Mouse (Mus musculus): ENCODE results near the gene Mkrn2. TPM values are rescaled to one million over a fixed set of nuclear protein-coding genes. Genes with fewer than 3 reads are reported as not detected.

Gene Mkrn2
- polyA plus RNA-seq, 1 experiment from 2014 or later: 33.0 TPM

GRCm38 (mm10) chr6:115586321-115586720 lies 15.4 kb upstream of the Mkrn2 start:
- H3K4me1 ChIP-seq: no peaks in the 10 kb centered on the region
- 85% methylated on average over 10 of the region's 10 CpGs for WGBS
- H3K9me3 ChIP-seq (replicated peaks): no peaks in the 10 kb centered on the region
- no peak overlapping the region for H3K27ac ChIP-seq
- no peaks in the 10 kb centered on the region for H3K27me3 ChIP-seq (ENCODE audit: low read depth, poor library complexity, severe bottlenecking)
- no peaks in the 10 kb centered on the region for H3K36me3 ChIP-seq
- no peak for DNase-seq (ENCODE audit: low spot score)
- no peak overlapping the region for H3K4me3 ChIP-seq

GRCm38 (mm10) chr6:115591692-115592359 lies 9.9 kb upstream of the Mkrn2 start:
- no peak for DNase-seq (ENCODE audit: low spot score)

GRCm38 (mm10) chr6:115592458-115592857 lies 9.2 kb upstream of the Mkrn2 start, which contains the start of gene Mkrn2os:
Gene Mkrn2os, minus strand, starts transcription at chr6:115592576.
- Histone ChIP-seq H3K9me3 (replicated peaks) (no peaks in the 10 kb centered on the region), H3K4me3 (no peak within 1 kb of the TSS), H3K27ac (no peak within 1 kb of the TSS), H3K36me3 (no peaks in the 10 kb centered on the region), H3K27me3 (ENCODE audit: low read depth, poor library complexity, severe bottlenecking) (no peaks in the 10 kb centered on the region), H3K4me1 (peaks cover 8% of the 10 kb centered on the region; the same call in 1 of the 2 replicates)
- WGBS: 60% methylated on average over 5 of the region's 5 CpGs
- DNase-seq (ENCODE audit: low spot score): no peak

More at GRCm38 (mm10) chr6:115591692-115592359, 9.9 kb upstream of the Mkrn2 start:
- no peaks in the 10 kb centered on the region for H3K36me3 ChIP-seq
- H3K4me1 ChIP-seq: peaks cover 8% of the 10 kb centered on the region; the same call in 1 of the 2 replicates
- no peaks in the 10 kb centered on the region for H3K9me3 ChIP-seq (replicated peaks)
- H3K27ac ChIP-seq: no peak overlapping the region
- 91% methylated on average over 19 of the region's 19 CpGs for WGBS
- H3K4me3 ChIP-seq: no peak overlapping the region
- no peaks in the 10 kb centered on the region for H3K27me3 ChIP-seq (ENCODE audit: low read depth, poor library complexity, severe bottlenecking)

GRCm38 (mm10) chr6:115593252-115593651 lies 8.4 kb upstream of the Mkrn2 start:
- 89% methylated on average over 4 of the region's 4 CpGs for WGBS
- Histone ChIP-seq H3K27ac (no peak overlapping the region), H3K4me3 (no peak overlapping the region), H3K36me3 (no peaks in the 10 kb centered on the region), H3K4me1 (peaks cover 8% of the 10 kb centered on the region; the same call in 1 of the 2 replicates), H3K9me3 (replicated peaks) (no peaks in the 10 kb centered on the region), H3K27me3 (ENCODE audit: low read depth, poor library complexity, severe bottlenecking) (no peaks in the 10 kb centered on the region)
- DNase-seq (ENCODE audit: low spot score): no peak

DNA sequence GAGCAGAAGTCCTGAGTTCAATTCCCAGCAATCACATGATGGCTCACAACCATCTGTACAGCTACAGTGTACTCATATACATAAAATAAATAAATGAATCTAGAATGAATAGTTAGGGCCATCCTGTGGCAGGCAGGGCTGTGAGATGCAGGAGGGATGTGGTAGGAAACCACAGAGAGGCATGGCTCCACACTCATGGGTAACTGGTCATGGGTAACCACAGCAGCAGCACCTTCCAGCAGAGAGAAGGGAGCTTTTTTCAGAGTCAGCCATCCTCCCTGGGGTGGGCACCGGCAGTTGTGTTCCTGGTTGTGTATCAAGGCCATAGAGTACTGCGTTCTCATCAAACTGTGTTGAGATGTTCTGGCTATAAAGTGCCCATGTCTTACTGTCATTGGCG lies 7.2 kb upstream of the Mkrn2 start:
- DNase-seq (ENCODE audit: low spot score): no peak
- no peak overlapping the region for H3K27ac ChIP-seq
- H3K9me3 ChIP-seq (replicated peaks): no peaks in the 10 kb centered on the region
- H3K36me3 ChIP-seq: no peaks in the 10 kb centered on the region
- H3K27me3 ChIP-seq (ENCODE audit: low read depth, poor library complexity, severe bottlenecking): no peaks in the 10 kb centered on the region
- H3K4me1 ChIP-seq: peaks cover 8% of the 10 kb centered on the region; the same call in 1 of the 2 replicates
- no peak overlapping the region for H3K4me3 ChIP-seq
- WGBS: 83% methylated on average over 3 of the region's 3 CpGs

- DNase-seq (ENCODE audit: low spot score): no peak
- Histone ChIP-seq H3K36me3 (no peaks in the 10 kb centered on the region), H3K27me3 (ENCODE audit: low read depth, poor library complexity, severe bottlenecking) (no peaks in the 10 kb centered on the region), H3K27ac (no peak overlapping the region), H3K4me1 (peaks cover 8% of the 10 kb centered on the region; the same call in 1 of the 2 replicates), H3K4me3 (no peak overlapping the region), H3K9me3 (replicated peaks) (no peaks in the 10 kb centered on the region)
- WGBS: 66% methylated on average over 3 of the region's 3 CpGs
Measured at GRCm38 (mm10) chr6:115595667-115596066, 6.0 kb upstream of the Mkrn2 start.

GRCm38 (mm10) chr6:115601322-115601714 lies 384 bp upstream of the Mkrn2 start:
- Histone ChIP-seq H3K4me3 (peak overlapping the region; percentile 97), H3K27me3 (ENCODE audit: low read depth, poor library complexity, severe bottlenecking) (no peaks in the 10 kb centered on the region), H3K9me3 (replicated peaks) (no peaks in the 10 kb centered on the region), H3K27ac (no peak overlapping the region), H3K4me1 (peaks cover 15% of the 10 kb centered on the region), H3K36me3 (0 out of 2 replicates have a peak, but pooled peaks cover 10% of the 10 kb centered on the region)
- no peak for DNase-seq (ENCODE audit: low spot score)
- 65% methylated on average over 4 of the region's 4 CpGs for WGBS

DNA sequence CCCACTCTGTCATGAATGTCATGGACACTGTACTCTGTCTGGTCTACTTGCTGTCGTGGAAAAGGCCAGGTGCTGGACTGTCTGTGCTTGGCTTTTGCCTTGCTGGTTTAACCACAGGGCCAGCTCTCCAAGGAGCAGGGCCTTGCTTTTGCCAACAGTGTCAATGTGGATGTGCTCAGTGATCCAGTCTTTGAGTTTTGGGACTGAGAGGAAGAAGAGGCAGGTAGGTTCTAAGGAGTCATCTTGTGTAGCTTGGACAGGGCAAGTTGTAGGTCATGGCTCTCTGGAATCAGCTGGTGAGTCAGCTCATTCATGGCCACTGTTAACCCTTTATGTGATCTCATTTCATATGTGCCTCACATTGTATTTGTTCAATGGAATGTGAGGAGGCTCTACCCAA lies 4.8 kb downstream of the Mkrn2 start:
- H3K36me3 ChIP-seq: peaks cover 33% of the 10 kb centered on the region

DNA sequence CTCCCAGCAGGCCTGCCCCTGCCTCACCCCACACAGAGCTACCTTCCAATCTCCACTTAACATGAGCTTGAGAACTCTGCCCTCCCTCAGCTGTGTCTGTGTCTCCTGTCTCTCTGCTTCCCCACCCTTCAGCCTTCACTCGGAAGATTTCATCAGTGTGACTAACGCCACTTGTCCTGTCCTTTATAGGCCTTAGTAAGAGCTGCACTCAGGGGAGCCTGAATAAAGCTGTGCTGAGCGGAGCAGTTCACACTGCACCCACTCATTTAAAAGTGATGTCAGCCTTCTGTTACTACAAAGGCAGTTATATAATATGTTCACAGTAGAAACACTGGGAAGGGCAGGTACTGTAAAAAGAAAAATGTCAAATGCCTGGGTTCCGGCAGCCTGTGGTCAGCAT lies 5.7 kb downstream of the Mkrn2 start:
- WGBS: 88% methylated on average over 4 of the region's 4 CpGs
- Histone ChIP-seq H3K27ac (no peak overlapping the region), H3K9me3 (replicated peaks) (no peaks in the 10 kb centered on the region), H3K4me3 (no peak overlapping the region), H3K4me1 (peaks cover 10% of the 10 kb centered on the region; the same call in 1 of the 2 replicates), H3K36me3 (peaks cover 43% of the 10 kb centered on the region), H3K27me3 (ENCODE audit: low read depth, poor library complexity, severe bottlenecking) (no peaks in the 10 kb centered on the region)
- DNase-seq (ENCODE audit: low spot score): no peak

More for the DNA sequence above, 4.8 kb downstream of the Mkrn2 start:
- Histone ChIP-seq H3K27ac (no peak overlapping the region), H3K4me3 (no peak overlapping the region), H3K4me1 (peaks cover 15% of the 10 kb centered on the region), H3K9me3 (replicated peaks) (no peaks in the 10 kb centered on the region), H3K27me3 (ENCODE audit: low read depth, poor library complexity, severe bottlenecking) (no peaks in the 10 kb centered on the region)
- no peak for DNase-seq (ENCODE audit: low spot score)
- WGBS: 77% methylated on average over 1 of the region's 1 CpGs

DNA sequence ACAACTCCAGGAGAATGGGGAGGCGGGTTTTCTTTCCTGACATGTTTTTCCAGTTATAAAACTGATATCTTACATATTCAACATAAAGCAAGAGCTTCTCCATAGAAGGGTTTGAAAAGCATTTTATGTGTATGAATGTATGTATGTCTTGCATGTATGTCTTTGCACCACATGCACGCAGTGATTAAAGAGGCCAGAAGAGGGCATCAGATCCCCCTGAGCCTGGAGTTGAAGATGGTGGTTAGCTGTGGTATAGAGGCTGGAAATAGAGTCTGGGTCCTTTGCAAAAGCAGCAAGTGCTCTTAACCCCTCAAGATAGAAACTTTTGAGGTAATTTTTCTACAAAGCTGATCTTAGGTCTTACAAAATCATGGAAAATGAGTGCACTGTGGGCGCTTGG lies 7.4 kb downstream of the Mkrn2 start:
- no peak overlapping the region for H3K4me3 ChIP-seq
- H3K9me3 ChIP-seq (replicated peaks): no peaks in the 10 kb centered on the region
- DNase-seq (ENCODE audit: low spot score): no peak
- WGBS: 74% methylated on average over 3 of the region's 3 CpGs
- no peak overlapping the region for H3K27ac ChIP-seq
- no peaks in the 10 kb centered on the region for H3K4me1 ChIP-seq
- H3K27me3 ChIP-seq (ENCODE audit: low read depth, poor library complexity, severe bottlenecking): no peaks in the 10 kb centered on the region
- peaks cover 57% of the 10 kb centered on the region for H3K36me3 ChIP-seq

DNA sequence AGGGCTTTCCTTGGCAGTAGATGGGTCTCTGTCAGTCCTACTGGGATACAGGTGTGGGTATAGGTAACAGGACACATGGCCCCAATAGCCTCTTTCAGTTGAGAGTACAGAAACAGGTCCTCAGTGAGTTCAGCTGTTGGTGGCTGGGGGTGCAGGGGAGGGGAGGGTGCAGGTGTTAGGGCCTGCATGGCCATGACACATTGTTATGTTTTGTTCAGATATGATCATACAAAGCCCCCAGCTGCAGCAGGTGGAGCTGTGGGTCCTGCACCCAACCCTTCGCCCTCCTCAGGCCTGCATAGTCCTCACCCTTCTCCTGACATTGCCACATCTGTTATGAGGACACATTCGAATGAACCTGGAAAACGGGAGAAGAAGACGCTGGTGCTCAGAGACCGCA lies 8.6 kb downstream of the Mkrn2 start:
- DNase-seq (ENCODE audit: low spot score): no peak
- Histone ChIP-seq H3K27ac (no peak overlapping the region), H3K4me1 (no peaks in the 10 kb centered on the region), H3K4me3 (no peak overlapping the region), H3K27me3 (ENCODE audit: low read depth, poor library complexity, severe bottlenecking) (no peaks in the 10 kb centered on the region), H3K36me3 (peaks cover 68% of the 10 kb centered on the region), H3K9me3 (replicated peaks) (no peaks in the 10 kb centered on the region)
- 93% methylated on average over 5 of the region's 5 CpGs for WGBS

DNA sequence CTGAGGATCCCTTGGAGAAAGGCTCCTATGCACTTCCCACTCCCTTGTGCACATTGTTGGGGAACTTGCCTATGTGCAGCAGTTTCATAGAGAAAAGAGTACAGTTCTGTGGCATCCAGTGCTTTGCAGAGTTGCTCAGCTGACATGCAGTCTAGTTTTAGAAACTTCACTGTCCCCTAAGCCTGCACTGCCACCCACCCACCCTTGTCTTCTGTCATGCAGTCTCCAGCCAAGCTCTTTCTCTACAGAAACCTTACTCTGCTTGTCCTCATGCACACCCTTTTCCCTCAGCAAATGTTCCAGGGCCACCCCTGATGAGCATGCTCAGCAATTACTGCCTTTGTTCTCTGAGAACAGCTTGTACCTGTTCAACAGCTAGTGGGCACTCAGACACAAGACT lies 12.1 kb downstream of the Mkrn2 start:
- Histone ChIP-seq H3K4me3 (no peak overlapping the region), H3K4me1 (no peaks in the 10 kb centered on the region), H3K27me3 (ENCODE audit: low read depth, poor library complexity, severe bottlenecking) (no peaks in the 10 kb centered on the region), H3K9me3 (replicated peaks) (no peaks in the 10 kb centered on the region), H3K27ac (no peak overlapping the region), H3K36me3 (peaks cover 95% of the 10 kb centered on the region)
- no peak for DNase-seq (ENCODE audit: low spot score)

DNA sequence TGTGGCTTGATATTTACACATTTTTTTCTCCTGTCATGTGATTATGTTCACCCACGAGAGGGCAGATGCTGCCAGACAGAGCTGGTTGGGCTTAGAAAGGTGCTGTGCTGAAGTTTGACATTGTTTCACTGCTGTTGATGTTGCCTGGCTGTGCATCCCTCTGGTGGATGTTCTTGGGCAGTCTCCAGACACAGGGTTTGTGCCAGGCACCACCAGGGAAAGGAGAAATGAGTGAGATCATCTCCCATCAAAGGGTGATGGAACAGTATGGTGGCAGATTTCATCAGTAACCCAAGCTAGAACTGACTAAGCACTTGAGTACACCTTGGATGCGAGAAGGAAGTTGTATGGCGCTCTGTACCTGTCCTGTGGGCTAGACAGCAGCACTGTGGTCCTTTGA lies 14.3 kb downstream of the Mkrn2 start:
- no peaks in the 10 kb centered on the region for H3K4me1 ChIP-seq
- H3K27me3 ChIP-seq (ENCODE audit: low read depth, poor library complexity, severe bottlenecking): no peaks in the 10 kb centered on the region
- no peaks in the 10 kb centered on the region for H3K9me3 ChIP-seq (replicated peaks)
- H3K4me3 ChIP-seq: no peak overlapping the region
- H3K27ac ChIP-seq: no peak overlapping the region
- peaks cover 99% of the 10 kb centered on the region for H3K36me3 ChIP-seq
- WGBS: 91% methylated on average over 3 of the region's 3 CpGs
- DNase-seq (ENCODE audit: low spot score): no peak

GRCm38 (mm10) chr6:115619818-115620217 lies 18.1 kb downstream of the Mkrn2 start:
- no peaks in the 10 kb centered on the region for H3K4me1 ChIP-seq
- H3K9me3 ChIP-seq (replicated peaks): no peaks in the 10 kb centered on the region
- no peak overlapping the region for H3K27ac ChIP-seq
- H3K36me3 ChIP-seq: peaks cover 100% of the 10 kb centered on the region
- no peaks in the 10 kb centered on the region for H3K27me3 ChIP-seq (ENCODE audit: low read depth, poor library complexity, severe bottlenecking)
- no peak for DNase-seq (ENCODE audit: low spot score)
- no peak overlapping the region for H3K4me3 ChIP-seq
- 90% methylated on average over 10 of the region's 10 CpGs for WGBS
